In genomic region chr5:135835981-135836380, GRCm38 (mm10) we compare ENCODE assay signal across 8 mouse cellular contexts. TPM values are rescaled to one million over a fixed set of nuclear protein-coding genes. Genes with fewer than 3 reads are reported as not detected.
DNase-seq lines count a peak whose midpoint lies in the region; ATAC-seq and TF ChIP-seq lines count a peak whose summit lies in the region.

No protein-coding gene starts in this region.

- no peak overlapping the region for H3K27ac ChIP-seq in forebrain, embryonic 13.5 days
- H3K27ac ChIP-seq in stomach, postnatal 0 days (replicated peaks) = no peak overlapping the region

- no peaks in the 10 kb centered on the region for H3K9me3 ChIP-seq in forebrain, embryonic 13.5 days (replicated peaks)
- no peaks in the 10 kb centered on the region for H3K9me3 ChIP-seq in stomach, postnatal 0 days (ENCODE audit: control insufficient read depth, low read length)

- 18% methylated on average over 12 of the region's 12 CpGs for WGBS in forebrain, embryonic 13.5 days
- WGBS in stomach, postnatal 0 days = 27% methylated on average over 12 of the region's 12 CpGs

- H3K4me1 ChIP-seq in forebrain, embryonic 13.5 days = peaks cover 27% of the 10 kb centered on the region
- peaks cover 3% of the 10 kb centered on the region; the same call in 1 of the 2 replicates for H3K4me1 ChIP-seq in stomach, postnatal 0 days (replicated peaks; ENCODE audit: control insufficient read depth, insufficient read depth)

- no peak for TF ChIP-seq EP300 in stomach, postnatal 0 days (optimal IDR thresholded peaks at IDR 0.05)

- 0 out of 2 replicates have a peak overlapping the region, but pooled peaks have one; percentile 68 for H3K9ac ChIP-seq in forebrain, embryonic 13.5 days
- no peak overlapping the region for H3K9ac ChIP-seq in stomach, postnatal 0 days (ENCODE audit: low read length)

- no peak overlapping the region; the same call in 1 of the 2 replicates for H3K4me3 ChIP-seq in forebrain, embryonic 13.5 days
- H3K4me3 ChIP-seq in stomach, postnatal 0 days (ENCODE audit: low read depth, low read length) = no peak overlapping the region

- H3K36me3 ChIP-seq in forebrain, embryonic 13.5 days (ENCODE audit: poor library complexity, severe bottlenecking) = no peaks in the 10 kb centered on the region
- no peaks in the 10 kb centered on the region for H3K36me3 ChIP-seq in stomach, postnatal 0 days (ENCODE audit: control insufficient read depth, insufficient read depth, low read length)

- ATAC-seq in forebrain, embryonic 13.5 days = no peak
- ATAC-seq in stomach, postnatal 0 days (ENCODE audit: low FRiP score, low TSS enrichment) = peak; percentile 41; the same call in 1 of the 2 replicates
- no peak for ATAC-seq in CD4-positive, CD25-positive, alpha-beta regulatory T cell, adult 4 months

- peak overlapping the region; percentile 89 for H3K4me2 ChIP-seq in forebrain, embryonic 13.5 days
- H3K4me2 ChIP-seq in stomach, postnatal 0 days (replicated peaks; ENCODE audit: low read depth) = no peak overlapping the region

- TF ChIP-seq CTCF in stomach, postnatal 0 days (IDR thresholded peaks at IDR 0.05; ENCODE audit: low read depth) = no peak

- DNase-seq in testis, postnatal 10 days (ENCODE audit: low spot score) = peak; percentile 51
- no peak for DNase-seq in testis, postnatal 14 days (ENCODE audit: low spot score)
- peak; percentile 9 to 31 for DNase-seq in kidney, postnatal 36 days
- peak; percentile 30 for DNase-seq in stomach, postnatal 0 days (ENCODE audit: low spot score)
- no peak for DNase-seq in spleen, adult 12 weeks (ENCODE audit: low spot score)
- no peak for DNase-seq in yolk sac, embryonic 10.5 days (ENCODE audit: low spot score)

- peaks cover 24% of the 10 kb centered on the region; the same call in 1 of the 2 replicates for H3K27me3 ChIP-seq in forebrain, embryonic 13.5 days
- no peaks in the 10 kb centered on the region for H3K27me3 ChIP-seq in stomach, postnatal 0 days (ENCODE audit: control insufficient read depth, insufficient read depth, low read length)

RNA-seq across cellular contexts. Expression of gene Srrm3, which starts 29.3 kb away (rescaled TPM):
- polyA plus RNA-seq in forebrain, embryonic 13.5 days (2015; fragmentation: Nextera tagmentation; extraction: Ambion mirVana) = 45.8 and 52.8 TPM in 2 replicates
- polyA plus RNA-seq in stomach, postnatal 0 days (2015; fragmentation: Nextera tagmentation; extraction: Ambion mirVana) = 0.67 TPM in 2 replicates
- not detected for polyA plus RNA-seq in CD4-positive, CD25-positive, alpha-beta regulatory T cell, adult 4 months (2017; shearing (Covaris generic))

RNA-seq across cellular contexts. Expression of gene Hspb1, which starts 51.7 kb away (rescaled TPM):
- polyA plus RNA-seq in forebrain, embryonic 13.5 days (2015; fragmentation: Nextera tagmentation; extraction: Ambion mirVana) = 3.9 and 4.3 TPM in 2 replicates
- 1,235 and 1,355 TPM in 2 replicates for polyA plus RNA-seq in stomach, postnatal 0 days (2015; fragmentation: Nextera tagmentation; extraction: Ambion mirVana)
- polyA plus RNA-seq in CD4-positive, CD25-positive, alpha-beta regulatory T cell, adult 4 months (2017; shearing (Covaris generic)) = 1 to 10 TPM in 1 of 2 experiments, not detected in 1; 1.3 TPM

RNA-seq across cellular contexts. Expression of gene Mdh2, which starts 57.7 kb away (rescaled TPM):
- polyA plus RNA-seq in forebrain, embryonic 13.5 days (2015; fragmentation: Nextera tagmentation; extraction: Ambion mirVana) = 558 and 564 TPM in 2 replicates
- polyA plus RNA-seq in stomach, postnatal 0 days (2015; fragmentation: Nextera tagmentation; extraction: Ambion mirVana) = 445 and 469 TPM in 2 replicates
- polyA plus RNA-seq in CD4-positive, CD25-positive, alpha-beta regulatory T cell, adult 4 months (2017; shearing (Covaris generic)) = 100 to 1,000 TPM; 657 to 753 TPM

RNA-seq across cellular contexts. Expression of gene Styxl1, which starts 57.8 kb away (rescaled TPM):
- 0.26 and 0.41 TPM in 2 replicates for polyA plus RNA-seq in forebrain, embryonic 13.5 days (2015; fragmentation: Nextera tagmentation; extraction: Ambion mirVana)
- 0.10 and 0.27 TPM in 2 replicates for polyA plus RNA-seq in stomach, postnatal 0 days (2015; fragmentation: Nextera tagmentation; extraction: Ambion mirVana)
- 1 to 10 TPM in 1 of 2 experiments, under 1 TPM in 1; 0.61 to 1.1 TPM for polyA plus RNA-seq in CD4-positive, CD25-positive, alpha-beta regulatory T cell, adult 4 months (2017; shearing (Covaris generic))

Comparison
In these comparisons a context has a peak if more than half of its experiments do, and no peak if none do; other contexts are left out.
1. DNase-seq: peak in testis, postnatal 10 days (single experiment), kidney, postnatal 36 days (2 of 2) and stomach, postnatal 0 days (single experiment); none in testis, postnatal 14 days (single experiment), spleen, adult 12 weeks (single experiment) and yolk sac, embryonic 10.5 days (single experiment).
2. RNA of gene Srrm3, which starts 29.3 kb away (polyA plus RNA-seq): 45.8 to 52.8 TPM in forebrain, embryonic 13.5 days; 0.67 TPM in stomach, postnatal 0 days and not detected in CD4-positive, CD25-positive, alpha-beta regulatory T cell, adult 4 months; every median in the first group is over 10 times any median in the second.
3. RNA of gene Hspb1, which starts 51.7 kb away (polyA plus RNA-seq): 1,235 to 1,355 TPM in stomach, postnatal 0 days; 3.9 to 4.3 TPM in forebrain, embryonic 13.5 days and 1.3 TPM in CD4-positive, CD25-positive, alpha-beta regulatory T cell, adult 4 months; every median in the first group is over 100 times any median in the second.